Comparison of ENCODE assay signal across 8 mouse cellular contexts in genomic region chr5:8055721-8056129, GRCm38 (mm10). TPM values are rescaled to one million over a fixed set of nuclear protein-coding genes. Genes with fewer than 3 reads are reported as not detected.
DNase-seq lines count a peak whose midpoint lies in the region; ATAC-seq and TF ChIP-seq lines count a peak whose summit lies in the region.

No protein-coding gene starts in this region.

- H3K4me2 ChIP-seq in liver, embryonic 11.5 days: peak overlapping the region; percentile 78
- peak overlapping the region; percentile 60 for H3K4me2 ChIP-seq in neural tube, embryonic 14.5 days (ENCODE audit: low read depth, low read length)

- H3K4me1 ChIP-seq in kidney, adult 2 months (ENCODE audit: control insufficient read depth, insufficient read depth, low read length): peaks cover 12% of the 10 kb centered on the region
- H3K4me1 ChIP-seq in liver, embryonic 11.5 days (replicated peaks; ENCODE audit: control insufficient read depth, insufficient read depth, low read length): peaks cover 5% of the 10 kb centered on the region; the same call in 1 of the 2 replicates
- H3K4me1 ChIP-seq in neural tube, embryonic 14.5 days (ENCODE audit: control insufficient read depth, insufficient read depth, low read length): peaks cover 5% of the 10 kb centered on the region; the same call in 1 of the 2 replicates

- peak overlapping the region; percentile 85 for H3K4me3 ChIP-seq in kidney, adult 2 months (ENCODE audit: insufficient read depth, low read depth, low read length)
- peak overlapping the region; percentile 90 for H3K4me3 ChIP-seq in liver, embryonic 11.5 days (ENCODE audit: low read depth, low read length)
- H3K4me3 ChIP-seq in neural tube, embryonic 14.5 days (ENCODE audit: low read depth, low read length): peak overlapping the region; percentile 79

- TF ChIP-seq POLR2A in kidney, adult 2 months (IDR thresholded peaks at IDR 0.05; ENCODE audit: low read depth, low read length): no peak

- peak overlapping the region; percentile 91 for H3K9ac ChIP-seq in liver, embryonic 11.5 days (ENCODE audit: low read depth, low read length)
- peak overlapping the region; percentile 90; the same call in 1 of the 2 replicates for H3K9ac ChIP-seq in neural tube, embryonic 14.5 days (replicated peaks; ENCODE audit: low read depth, low read length)

- intact Hi-C loops in left cerebral cortex, postnatal 25 days (cut with DNase I): no loop called here

- WGBS in kidney, adult 2 months: 6% methylated on average over 8 of the region's 8 CpGs
- WGBS in liver, embryonic 11.5 days: 38% methylated on average over 8 of the region's 8 CpGs
- 32% methylated on average over 8 of the region's 8 CpGs for WGBS in neural tube, embryonic 14.5 days

- H3K27me3 ChIP-seq in kidney, adult 2 months (replicated peaks; ENCODE audit: control insufficient read depth, insufficient read depth, low read length): no peaks in the 10 kb centered on the region
- no peaks in the 10 kb centered on the region for H3K27me3 ChIP-seq in liver, embryonic 11.5 days (replicated peaks; ENCODE audit: control insufficient read depth, insufficient read depth, low read length)
- H3K27me3 ChIP-seq in neural tube, embryonic 14.5 days (ENCODE audit: control insufficient read depth, insufficient read depth, low read length): no peaks in the 10 kb centered on the region

- DNase-seq in kidney, adult 2 months: no peak
- DNase-seq in kidney, adult 9 months: no peak
- DNase-seq in MEL-GATA-1-ER (ENCODE audit: extremely low read depth, low read depth) (peak; percentile 1), adipocyte (ENCODE audit: low spot score) (no peak)
- DNase-seq in liver, embryonic 11.5 days (ENCODE audit: low spot score): no peak
- DNase-seq in left cerebral cortex, postnatal 25 days (ENCODE audit: low spot score in 2 of 2): no peak

- H3K27ac ChIP-seq in kidney, adult 2 months (ENCODE audit: insufficient read depth, low read depth, low read length): peak overlapping the region; percentile 98
- peak overlapping the region; percentile 85; the same call in 1 of the 2 replicates for H3K27ac ChIP-seq in liver, embryonic 11.5 days (ENCODE audit: low read depth, low read length)
- H3K27ac ChIP-seq in neural tube, embryonic 14.5 days (ENCODE audit: low read depth, low read length): no peak overlapping the region

- H3K36me3 ChIP-seq in kidney, adult 2 months (ENCODE audit: control insufficient read depth, insufficient read depth, low read length): 0 out of 2 replicates have a peak, but pooled peaks cover 1% of the 10 kb centered on the region
- peaks cover 10% of the 10 kb centered on the region for H3K36me3 ChIP-seq in liver, embryonic 11.5 days (ENCODE audit: control insufficient read depth, insufficient read depth, low read length)
- H3K36me3 ChIP-seq in neural tube, embryonic 14.5 days (ENCODE audit: control insufficient read depth, insufficient read depth, low read length): no peaks in the 10 kb centered on the region

- no peaks in the 10 kb centered on the region for H3K9me3 ChIP-seq in liver, embryonic 11.5 days (ENCODE audit: control insufficient read depth, low read length)
- H3K9me3 ChIP-seq in neural tube, embryonic 14.5 days (ENCODE audit: control insufficient read depth, low read length): no peaks in the 10 kb centered on the region

- peak; percentile 19 for ATAC-seq in granulocyte monocyte progenitor cell, adult 5-6 weeks (replicated peaks; ENCODE audit: poor library complexity, severe bottlenecking)
- peak; percentile 43 for ATAC-seq in liver, embryonic 11.5 days (replicated peaks; ENCODE audit: low FRiP score)
- peak; percentile 35; the same call in 1 of the 2 replicates for ATAC-seq in neural tube, embryonic 14.5 days (ENCODE audit: low read depth)

- TF ChIP-seq CTCF in kidney, adult 2 months (conservative IDR thresholded peaks at IDR 0.05; ENCODE audit: insufficient read depth, insufficient read length, low read depth, low read length): no peak

RNA-seq across cellular contexts. Expression of gene Sri, which starts 9.8 kb away (rescaled TPM):
- polyA plus RNA-seq in kidney, adult 2 months (2012; rRNA removed): 248 and 288 TPM in 2 replicates
- total RNA-seq in granulocyte monocyte progenitor cell, adult 5-6 weeks (2014; fragmentation: Nextera tagmentation): 120 and 174 TPM in 2 replicates
- 124 and 125 TPM in 2 replicates for total RNA-seq in granulocyte monocyte progenitor cell, adult 5-6 weeks (2017)
- polyA plus RNA-seq in liver, embryonic 11.5 days (2014; fragmentation: Nextera tagmentation; extraction: Ambion mirVana): 242 and 243 TPM in 2 replicates
- polyA plus RNA-seq in neural tube, embryonic 14.5 days (2014; fragmentation: Nextera tagmentation; extraction: Ambion mirVana): 171 and 179 TPM in 2 replicates
- total RNA-seq in left cerebral cortex, postnatal 25 days (2021): 100 to 1,000 TPM; 101 to 102 TPM
